Mouse (Mus musculus) thymus, postnatal 25 days (tissue): ENCODE data around the gene Prcc.

Source experiments
- DNase-seq: peaks from one replicate; pipeline ENCODE4 v3.0.0; 2022

Gene Prcc

GRCm38 (mm10) chr3:87885281-87886003 is at the start of gene Prcc:
Gene Prcc (minus strand): TSS chr3:87885608.
- peak; percentile 89 for DNase-seq

DNA sequence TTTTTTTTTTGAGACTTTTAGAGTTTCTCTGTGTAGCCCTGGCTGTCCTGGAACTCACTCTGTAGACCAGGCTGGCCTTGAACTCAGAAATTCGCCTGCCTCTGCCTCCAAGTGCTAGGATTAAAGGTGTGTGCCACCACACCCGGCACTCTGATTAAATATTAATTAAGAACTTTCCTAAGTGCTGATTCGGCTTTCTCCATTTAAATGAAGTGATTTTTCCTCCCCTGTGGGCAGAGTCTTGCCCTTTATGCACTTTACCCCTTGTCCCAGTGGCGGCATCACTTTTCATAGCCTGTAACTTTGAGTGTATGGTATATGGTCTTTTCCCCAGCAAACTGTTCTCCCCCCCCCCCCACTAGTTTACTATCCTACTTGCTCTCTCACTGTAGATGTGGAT is 49.8 kb upstream of the Prcc start:
- DNase-seq: no peak

DNA sequence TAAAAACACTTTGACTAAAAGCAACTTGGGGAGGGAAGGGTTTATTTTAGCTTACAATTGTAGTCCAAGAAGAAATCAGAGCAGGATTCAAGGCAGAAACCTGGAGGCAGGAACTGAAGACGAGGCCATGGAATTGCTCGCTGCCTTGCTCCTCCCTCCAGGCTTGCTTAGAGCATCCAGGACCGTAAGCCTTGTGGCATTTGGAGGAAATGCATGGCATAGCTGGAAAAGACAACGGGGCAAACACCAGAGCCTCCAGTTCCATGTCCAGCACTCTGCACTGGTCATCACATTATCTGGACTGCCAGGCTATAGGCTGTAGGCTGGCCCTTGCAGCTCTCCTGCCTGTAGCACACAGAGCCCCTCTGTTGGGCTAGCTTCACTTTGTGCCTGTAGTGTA is 49.1 kb upstream of the Prcc start:
- no peak for DNase-seq

DNA sequence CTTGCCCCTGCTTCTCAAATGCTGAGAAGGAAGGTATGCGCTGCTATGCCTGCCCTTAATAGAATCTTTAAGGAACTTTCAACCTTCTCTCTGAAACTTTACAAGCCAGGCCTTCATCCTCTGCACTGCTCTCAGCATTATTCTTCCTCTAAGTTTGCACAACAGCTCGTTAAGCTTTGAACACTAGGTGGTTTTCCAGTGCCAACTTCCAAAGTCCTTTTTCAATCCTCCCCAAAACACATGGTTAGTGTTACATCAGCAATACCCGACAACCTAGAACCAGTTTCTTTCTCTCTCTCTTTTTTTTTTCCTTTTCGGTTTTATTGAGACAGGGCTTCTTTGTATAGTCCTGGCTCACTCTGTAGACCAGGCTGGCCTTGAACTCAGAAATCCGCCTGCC is 48.6 kb upstream of the Prcc start:
- no peak for DNase-seq

DNA sequence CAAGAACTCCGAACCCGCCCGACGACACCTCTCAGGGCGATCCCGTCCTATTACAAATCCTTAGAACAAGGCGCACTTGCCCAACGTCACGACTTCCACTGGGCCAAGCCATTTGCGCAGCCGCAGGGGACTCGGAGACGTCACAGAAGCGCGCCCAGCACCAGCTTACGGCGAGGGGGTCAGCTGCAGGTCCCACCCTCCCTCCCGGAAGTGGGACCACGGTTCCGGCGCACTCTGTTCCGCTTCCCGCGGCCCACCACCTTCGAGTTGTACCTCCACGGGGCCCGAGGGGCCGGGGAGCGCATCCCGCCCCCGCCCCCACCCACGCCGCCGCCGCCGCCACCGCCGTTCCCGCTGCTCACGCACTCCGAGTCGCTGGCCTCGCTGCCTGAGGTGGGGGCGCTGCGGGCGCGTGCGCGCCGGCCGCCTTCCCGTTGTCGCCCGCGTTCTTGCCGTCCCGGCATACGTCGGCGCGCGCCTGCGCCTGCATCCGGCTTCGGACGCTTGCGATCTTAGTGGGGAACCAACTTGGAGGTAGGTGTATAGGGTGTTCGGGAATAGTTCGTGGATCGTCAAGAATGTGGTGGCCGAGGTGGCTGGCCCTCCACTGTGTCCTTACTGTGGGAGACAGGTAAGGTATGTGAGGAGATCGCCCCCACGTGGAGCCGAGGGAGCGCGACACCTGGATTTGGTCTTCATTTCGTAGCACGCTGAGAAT is 44.8 kb upstream of the Prcc start, which contains the start of the genes Isg20l2 and Rrnad1:
Gene Isg20l2 (plus strand): TSS at position 237 of the 718 bp plus-strand sequence.
Gene Rrnad1 (minus strand): TSS at position 640 of the 718 bp plus-strand sequence.
- peak; percentile 96 for DNase-seq

GRCm38 (mm10) chr3:87929341-87930077 is 44.1 kb upstream of the Prcc start:
- no peak for DNase-seq

- DNase-seq: no peak
These were observed 42.0 kb upstream of the Prcc start for GRCm38 (mm10) chr3:87927452-87927851.

DNA sequence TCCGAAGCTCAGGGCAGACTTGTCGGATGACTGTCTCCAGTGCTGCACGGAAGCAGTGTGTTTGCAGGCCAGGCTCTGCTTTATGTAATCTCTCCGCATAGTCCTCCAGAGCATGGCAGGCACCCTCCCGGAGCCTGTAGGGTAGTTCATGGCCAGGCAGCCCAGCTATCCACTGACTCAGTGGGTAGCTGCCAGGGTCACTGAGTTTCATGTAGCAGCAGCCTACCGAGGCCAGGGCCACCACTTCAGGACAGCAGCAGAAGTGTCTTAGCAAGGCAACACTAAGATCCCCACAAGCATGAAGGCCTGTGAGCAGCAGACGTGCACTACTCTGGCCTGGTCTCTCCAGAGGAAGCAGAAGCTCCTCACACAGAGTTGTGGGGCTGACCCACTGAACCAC is 39.6 kb upstream of the Prcc start:
- no peak for DNase-seq

DNA sequence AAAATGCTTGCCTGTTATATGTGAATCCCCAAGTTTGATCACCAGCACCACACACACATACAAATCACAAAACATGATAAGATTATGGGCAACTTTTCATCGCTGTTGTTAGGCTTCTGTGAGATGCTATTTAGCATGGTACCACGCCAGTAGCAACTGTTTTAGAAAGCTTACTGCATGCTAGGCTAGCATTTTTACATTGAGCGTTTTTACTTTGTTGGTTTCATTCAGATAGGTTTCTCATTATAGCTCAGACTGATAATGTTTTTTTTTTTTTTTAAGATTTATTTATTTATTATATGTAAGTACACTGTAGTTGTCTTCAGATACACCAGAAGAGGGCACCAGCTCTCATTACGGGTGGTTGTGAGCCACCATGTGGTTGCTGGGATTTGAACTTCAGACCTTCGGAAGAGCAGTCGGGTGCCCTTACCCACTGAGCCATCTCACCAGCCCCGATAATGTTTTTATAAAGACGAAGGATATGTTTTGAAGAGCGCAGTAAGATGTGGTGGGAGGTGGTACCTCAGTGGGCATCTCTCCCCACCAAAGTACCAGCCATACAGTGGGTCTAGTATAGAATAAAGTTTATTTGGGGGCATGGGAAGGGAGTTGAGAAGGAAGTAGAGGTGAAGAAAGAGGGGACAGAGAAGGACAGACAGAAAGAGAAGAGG is 35.0 kb upstream of the Prcc start:
- DNase-seq: no peak

- peak; percentile 68 for DNase-seq
These were observed 34.1 kb upstream of the Prcc start, which contains the start of gene Mrpl24 for GRCm38 (mm10) chr3:87919336-87920108. Gene Mrpl24 (plus strand): TSS chr3:87919506.

GRCm38 (mm10) chr3:87918551-87918950 is 33.1 kb upstream of the Prcc start:
- no peak for DNase-seq

- DNase-seq: no peak
These were observed 31.6 kb upstream of the Prcc start for GRCm38 (mm10) chr3:87916990-87917389.

- no peak for DNase-seq
These were observed 28.5 kb upstream of the Prcc start for GRCm38 (mm10) chr3:87913891-87914290.

DNA sequence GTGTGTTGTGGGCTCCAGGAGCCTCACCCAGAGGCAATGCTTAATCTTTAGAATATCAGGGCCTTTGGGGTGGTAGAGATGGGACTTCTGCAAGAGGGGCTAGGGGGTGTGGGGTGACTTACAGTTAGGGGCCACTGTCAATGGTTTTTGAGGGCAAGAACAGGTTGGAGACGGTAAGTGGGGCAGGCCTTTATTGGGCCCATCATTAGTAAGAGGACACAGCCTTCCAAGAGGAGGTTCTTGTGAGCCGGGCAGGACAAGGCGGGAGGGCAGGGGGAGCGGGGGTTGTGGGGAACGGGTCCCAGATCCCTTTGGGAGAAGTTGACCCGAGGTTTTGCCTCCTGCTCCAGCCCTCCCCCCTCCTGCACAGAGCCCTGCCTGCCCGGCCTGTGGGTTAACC is 28.1 kb upstream of the Prcc start:
- DNase-seq: no peak

DNA sequence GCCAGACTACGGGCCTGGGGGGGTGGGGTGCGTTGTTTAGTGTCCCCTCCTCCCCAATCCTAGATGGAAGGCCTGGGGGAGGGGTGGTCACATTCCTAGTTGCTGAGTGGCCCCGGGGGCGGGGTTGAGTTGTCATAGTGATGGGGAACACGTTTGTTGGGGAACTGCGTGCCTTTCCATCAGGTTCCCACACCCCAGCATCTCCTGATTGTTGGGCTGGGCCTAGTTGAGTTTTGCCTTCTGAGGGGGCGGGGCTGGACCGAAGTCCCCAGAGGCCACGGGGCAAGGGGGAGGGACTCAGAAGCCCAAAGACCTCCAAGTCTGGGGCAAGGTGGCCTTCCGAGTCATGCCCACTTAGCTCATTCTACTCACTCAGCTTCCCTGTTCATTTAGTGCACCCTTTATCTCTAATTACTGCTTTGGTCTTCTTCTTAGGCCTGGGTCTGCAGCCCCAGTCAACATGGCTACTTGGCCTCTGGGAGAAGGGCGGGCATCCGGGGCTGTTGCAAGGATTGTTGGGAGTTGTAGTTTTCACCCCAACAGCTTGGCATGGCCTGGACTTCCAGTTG is 25.2 kb upstream of the Prcc start:
- DNase-seq: peak; percentile 23

- no peak for DNase-seq
These were observed 24.5 kb upstream of the Prcc start for GRCm38 (mm10) chr3:87909874-87910273.

GRCm38 (mm10) chr3:87909381-87909780 is 24.0 kb upstream of the Prcc start:
- DNase-seq: no peak

DNA sequence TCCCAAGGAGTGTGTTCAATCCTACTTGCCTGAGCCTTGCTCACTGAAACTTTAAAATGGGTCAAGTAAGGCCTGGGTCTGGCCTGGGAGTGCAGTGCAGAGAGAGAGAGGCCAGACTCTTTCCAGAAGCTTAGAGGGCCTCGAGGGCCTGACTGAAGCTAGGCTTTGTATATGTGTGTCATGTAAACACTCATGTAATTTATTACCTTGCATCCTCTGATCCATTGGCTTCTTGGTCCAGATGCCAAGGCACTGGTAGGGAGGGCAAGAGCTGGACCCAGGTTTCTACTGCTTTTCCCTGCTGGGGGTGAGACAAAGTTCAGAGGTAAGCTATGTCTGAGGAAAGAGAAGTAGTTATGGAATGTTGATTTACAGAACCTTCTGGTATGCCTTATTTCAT is 22.5 kb upstream of the Prcc start:
- no peak for DNase-seq

DNA sequence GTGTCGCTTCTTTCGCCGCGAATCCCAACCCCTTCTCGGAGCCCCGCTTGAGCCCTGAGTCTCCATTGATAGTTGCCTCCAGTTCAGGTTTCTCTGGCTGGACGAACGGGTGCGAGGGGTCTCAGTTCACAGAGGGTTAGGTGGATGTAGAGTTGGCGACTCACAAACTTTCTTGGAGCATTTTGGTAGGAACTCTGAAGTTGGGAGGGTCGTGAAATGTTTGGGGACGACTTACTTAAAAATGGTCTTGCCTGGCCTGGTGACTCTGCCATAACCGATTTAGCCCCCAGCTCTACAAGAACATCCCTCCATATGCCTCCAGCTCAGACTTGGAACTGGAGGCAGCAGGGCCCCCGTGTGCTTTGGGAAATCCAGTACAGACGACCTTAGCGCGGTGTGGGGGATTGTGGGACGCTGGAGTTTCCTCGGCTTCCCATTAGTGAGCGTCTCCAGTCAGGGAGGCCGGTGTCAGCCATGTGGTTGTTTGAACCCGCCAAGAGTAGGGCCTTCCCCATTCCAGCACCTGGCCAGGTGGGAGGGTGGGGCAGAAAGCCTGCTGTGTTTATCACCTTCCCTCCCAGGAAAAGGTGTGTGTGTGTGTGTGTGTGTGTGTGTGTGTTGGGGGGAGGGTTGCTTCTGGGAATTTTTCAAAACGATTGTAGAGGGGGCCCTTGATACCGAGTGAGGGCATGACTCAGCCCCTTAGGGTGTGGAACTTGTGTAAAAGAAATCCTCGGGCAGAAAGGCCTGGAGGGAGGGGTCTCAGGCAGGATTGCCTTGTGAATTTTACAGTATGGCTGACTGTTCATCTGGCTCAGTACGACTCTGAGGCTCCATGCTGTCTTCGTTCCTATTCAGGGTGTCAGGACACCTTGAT is 21.8 kb upstream of the Prcc start:
- peak; percentile 35 for DNase-seq

- no peak for DNase-seq
These were observed 21.2 kb upstream of the Prcc start for GRCm38 (mm10) chr3:87906601-87906980.
